Mouse (Mus musculus) layer of hippocampus, adult 2 months (tissue): ENCODE data around the gene Cnbp. TPM values are rescaled to one million over a fixed set of nuclear protein-coding genes. Genes with fewer than 3 reads are reported as not detected.

Source experiments
- DNase-seq, 2 experiments: peaks; one replicate each; pipeline ENCODE4 v3.0.0; 2022; ENCODE audit warnings: low spot score in 2 of 2
- H3K27ac ChIP-seq: fragments of 200-600 bp; 2 replicates; pipeline ENCODE4 v1.8.1; 2022
- H3K4me3 ChIP-seq: fragments of 200-600 bp; 2 replicates; pipeline ENCODE4 v1.8.1; 2022; ENCODE audit warnings: mild to moderate bottlenecking
- CTCF ChIP-seq: fragments of 200-600 bp; conservative IDR thresholded peaks from 2 replicates; pipeline ENCODE4 v1.8.1; 2022; ENCODE audit warnings: antibody characterized with exemption, mild to moderate bottlenecking, moderate library complexity
- total RNA-seq, 2 experiments: library from RNA; stranded (reverse); gene quantifications; 2 replicates each; pipeline ENCODE4 v1.2.3; 2021

Gene Cnbp
- total RNA-seq, 2 experiments from 2014 or later, result 255 to 275 TPM

GRCm38 (mm10) chr6:87793821-87794510, 56.9 kb downstream of the Cnbp start:
- H3K4me3 ChIP-seq, result no peak overlapping the region
- no peak overlapping the region for H3K27ac ChIP-seq

More at GRCm38 (mm10) chr6:87793821-87794510, 56.9 kb downstream of the Cnbp start:
- no peak for TF ChIP-seq CTCF
- no peak for DNase-seq

Other genes with a start within 250 kb of the Cnbp start
- gene Aplf, start 178.9 kb downstream of the Cnbp start, total RNA-seq, result 1 to 10 TPM; 6.9 to 7.9 TPM
- 1 to 10 TPM; 3.7 to 4.3 TPM for gene Efcc1, start 120.2 kb downstream of the Cnbp start, total RNA-seq
- 1 to 10 TPM in 1 of 2 experiments, under 1 TPM in 1; 0.98 to 1.2 TPM for gene Gp9, start 73.0 kb downstream of the Cnbp start, total RNA-seq
- gene Rab43, start 38.9 kb downstream of the Cnbp start, total RNA-seq, result 10 to 100 TPM; 10.7 to 15.5 TPM
- gene Gm45140, start 15.3 kb downstream of the Cnbp start, total RNA-seq, result 1 to 10 TPM; 3.7 to 4.4 TPM
- 10 to 100 TPM; 25.1 to 29.3 TPM for gene Isy1, start 12.3 kb downstream of the Cnbp start, total RNA-seq
- gene Copg1, start 36.7 kb upstream of the Cnbp start, total RNA-seq, result 100 to 1,000 TPM; 258 to 266 TPM
- 10 to 100 TPM; 23.0 to 27.3 TPM for gene Hmces, start 62.8 kb upstream of the Cnbp start, total RNA-seq
- 10 to 100 TPM; 65.7 to 68.1 TPM for gene H1fx, start 130.5 kb upstream of the Cnbp start, total RNA-seq
- 100 to 1,000 TPM; 305 to 332 TPM for gene Rab7, start 194.2 kb upstream of the Cnbp start, total RNA-seq
- gene Rpn1, start 233.4 kb upstream of the Cnbp start, total RNA-seq, result 100 to 1,000 TPM; 163 to 174 TPM